Mouse (Mus musculus) mature B cell (primary cell): Measurements from ENCODE around the gene Ddx1.
"Not testable (repeated sequence)": the region's sequence is repeated elsewhere in the genome, so short reads cannot be mapped to it uniquely, and the experiment has no call there.

Source experiments
- in situ Hi-C: fragments of 300-500 bp; cut with MboI; formaldehyde crosslinking; loops from 2 replicates; pipeline ENCODE4 v1.14.3; 2019

Gene Ddx1

GRCm38 (mm10) chr12:13205733-13206132, 43.3 kb downstream of the Ddx1 start:
- in situ Hi-C loops = no loop called here

GRCm38 (mm10) chr12:13202322-13202721, 46.7 kb downstream of the Ddx1 start:
- in situ Hi-C loops = no loop called here

GRCm38 (mm10) chr12:13200576-13200975, 48.4 kb downstream of the Ddx1 start:
- in situ Hi-C loops = no loop called here

DNA sequence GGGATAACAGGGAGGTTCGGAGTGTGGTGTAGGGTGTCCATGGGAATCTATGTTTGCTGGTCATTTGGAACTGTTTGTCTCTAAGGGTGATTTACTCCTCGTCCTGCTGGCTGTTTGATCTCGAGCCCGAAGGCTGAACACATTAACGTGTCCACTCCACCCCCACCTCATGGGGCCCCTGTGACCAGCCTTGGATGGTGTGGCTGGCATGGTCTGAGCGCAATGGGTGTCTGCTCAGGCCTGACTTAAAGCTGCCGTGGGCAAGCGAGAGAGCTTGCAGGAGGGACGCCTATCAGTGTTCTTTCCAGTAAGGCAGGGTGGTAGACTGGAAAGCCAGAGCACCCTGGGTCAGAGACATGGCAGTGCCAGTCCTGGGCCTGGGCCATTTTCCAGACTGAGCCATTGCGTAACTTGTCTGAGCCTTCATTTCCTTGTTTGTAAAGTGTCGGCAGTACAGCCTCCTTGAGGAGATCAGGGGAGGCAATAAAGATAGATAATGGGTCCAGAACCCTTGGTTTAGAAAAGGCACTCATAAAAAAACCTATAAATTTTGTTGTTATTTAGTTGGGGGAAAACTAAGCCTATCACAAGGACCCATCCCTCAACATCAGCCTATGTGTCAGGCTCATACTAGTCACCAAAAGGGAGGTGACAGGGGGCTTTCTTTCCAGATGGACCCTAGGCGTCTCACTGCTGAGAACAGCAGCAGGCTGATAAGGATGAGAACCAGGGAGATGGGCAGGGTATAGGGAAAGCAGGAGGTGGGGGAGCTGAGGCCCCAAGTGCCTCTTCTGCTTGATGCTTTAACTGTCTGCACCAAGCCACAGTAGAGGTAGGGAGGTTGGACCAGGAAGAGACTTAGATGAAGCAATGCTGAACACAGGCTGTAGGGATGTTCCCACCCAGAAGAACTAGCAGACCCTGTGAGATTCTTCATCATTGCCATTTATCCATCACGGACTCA, 49.4 kb downstream of the Ddx1 start:
- in situ Hi-C loops = no loop called here

DNA sequence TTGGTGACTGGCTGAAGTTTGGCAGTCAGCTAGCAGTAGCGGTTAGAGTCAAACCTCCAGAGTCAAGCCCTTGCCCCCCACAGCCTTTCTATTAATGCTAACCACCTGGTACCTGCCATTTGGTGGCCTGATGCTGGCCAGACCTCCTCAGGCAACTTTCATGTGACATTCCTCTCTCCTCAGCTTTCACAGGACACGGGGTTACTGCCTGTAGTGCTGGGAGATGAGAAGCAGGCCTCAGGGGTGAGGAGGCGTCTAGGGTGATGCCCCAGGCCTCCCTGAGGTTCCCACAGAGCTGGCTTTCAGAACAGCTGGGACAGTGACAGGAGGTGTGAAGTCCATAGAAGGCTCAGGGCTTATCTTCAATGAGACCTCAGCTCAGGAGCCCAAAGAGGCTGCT, 50.9 kb downstream of the Ddx1 start:
- in situ Hi-C loops = no loop called here

GRCm38 (mm10) chr12:13196146-13196545, 52.9 kb downstream of the Ddx1 start:
- in situ Hi-C loops = no loop called here

DNA sequence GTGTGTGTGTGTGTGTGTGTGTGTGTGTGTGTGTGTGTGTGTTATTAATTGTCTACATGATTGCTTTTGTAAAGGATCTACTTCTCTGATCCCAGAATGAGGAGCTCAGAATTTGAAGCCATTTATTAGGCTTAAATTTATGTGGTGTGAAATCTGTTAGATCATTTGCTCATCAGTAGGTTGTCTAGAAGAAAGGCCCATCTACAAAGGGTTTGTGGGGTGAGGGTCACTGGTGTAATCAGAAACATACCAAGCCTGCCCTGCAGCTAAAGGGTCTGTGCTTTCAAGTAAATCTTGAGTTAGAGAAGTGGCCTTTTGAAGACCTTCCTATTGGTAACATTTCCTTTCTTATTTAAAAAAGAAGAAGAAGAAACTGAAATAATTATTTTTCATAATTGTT, 53.5 kb downstream of the Ddx1 start:
- in situ Hi-C loops = no loop called here

DNA sequence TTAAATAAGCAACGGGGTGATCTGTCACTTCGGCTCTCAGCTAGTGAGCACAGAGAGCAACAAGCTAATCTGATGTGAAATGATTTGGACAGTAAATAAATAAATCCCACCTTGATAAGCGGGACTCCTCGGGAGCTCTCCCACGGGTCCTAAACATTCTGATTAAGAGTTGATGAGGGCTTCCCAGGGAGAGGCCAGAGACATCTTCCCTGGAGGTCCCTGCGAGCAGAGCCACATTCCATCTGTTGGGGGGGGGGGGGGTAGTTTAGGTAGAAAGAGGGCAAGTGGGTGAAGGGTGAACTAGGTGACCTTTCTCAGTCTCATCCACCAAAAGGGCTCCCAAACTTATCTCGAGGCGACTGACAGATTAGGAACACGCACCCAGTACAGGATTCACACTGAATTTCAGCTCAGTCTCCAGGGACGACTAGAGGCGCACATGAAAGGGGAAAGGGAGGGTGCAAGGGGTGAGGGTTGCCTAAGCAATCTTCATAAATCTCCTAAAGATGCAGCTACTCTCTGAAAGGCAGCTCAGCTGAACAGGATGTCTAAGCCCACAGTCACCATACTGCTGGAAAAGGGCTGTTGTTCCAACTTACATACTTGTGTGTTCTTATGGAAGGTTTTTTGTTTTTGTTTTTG, 60.8 kb downstream of the Ddx1 start:
- in situ Hi-C loops = no loop called here

DNA sequence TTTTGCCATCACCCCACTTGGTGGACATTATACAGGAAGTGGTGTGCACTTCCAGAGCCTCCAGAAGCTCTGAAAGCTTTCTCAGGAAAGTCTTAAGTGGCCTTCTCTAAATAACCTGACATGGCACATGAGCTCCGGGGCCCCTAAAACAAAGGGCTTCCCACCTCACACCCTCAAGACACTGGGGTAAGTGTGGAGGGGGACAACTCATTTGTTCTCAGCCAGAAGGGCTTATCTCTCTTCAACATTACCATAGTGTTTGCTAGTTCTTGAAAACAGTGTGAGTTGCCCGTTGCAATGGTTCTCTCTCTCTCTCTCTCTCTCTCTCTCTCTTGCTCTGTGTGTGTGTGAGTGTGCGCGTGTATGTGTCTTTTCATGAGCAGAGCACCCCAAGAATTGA, 62.8 kb downstream of the Ddx1 start:
- in situ Hi-C loops = no loop called here

DNA sequence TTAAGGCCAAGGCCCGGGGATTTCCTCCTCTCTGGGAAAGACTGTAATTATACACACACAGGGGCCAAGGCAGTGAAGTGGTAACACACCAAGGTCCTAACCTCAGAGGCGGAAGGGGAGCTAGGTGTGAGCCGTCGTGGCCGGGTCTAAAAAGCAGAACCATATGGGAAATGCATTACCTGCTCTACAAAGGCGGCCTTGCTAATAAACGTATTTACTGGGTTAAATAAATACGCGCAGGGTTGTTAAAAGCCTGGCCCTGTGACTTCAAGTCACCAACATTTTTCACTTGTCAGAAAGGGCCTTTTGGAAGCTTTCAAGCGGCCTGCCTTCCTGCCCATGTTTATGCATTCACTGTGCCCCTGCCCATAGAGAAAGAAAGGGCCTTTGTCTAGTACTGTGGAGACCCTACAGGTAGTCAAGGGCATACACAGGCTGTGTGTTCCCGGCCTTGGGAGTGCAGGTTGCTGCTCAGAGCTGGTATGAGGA, 64.1 kb downstream of the Ddx1 start:
- in situ Hi-C loops = no loop called here

- in situ Hi-C loops = not testable (repeated sequence)
Observed at GRCm38 (mm10) chr12:13184136-13184535, 64.9 kb downstream of the Ddx1 start.

DNA sequence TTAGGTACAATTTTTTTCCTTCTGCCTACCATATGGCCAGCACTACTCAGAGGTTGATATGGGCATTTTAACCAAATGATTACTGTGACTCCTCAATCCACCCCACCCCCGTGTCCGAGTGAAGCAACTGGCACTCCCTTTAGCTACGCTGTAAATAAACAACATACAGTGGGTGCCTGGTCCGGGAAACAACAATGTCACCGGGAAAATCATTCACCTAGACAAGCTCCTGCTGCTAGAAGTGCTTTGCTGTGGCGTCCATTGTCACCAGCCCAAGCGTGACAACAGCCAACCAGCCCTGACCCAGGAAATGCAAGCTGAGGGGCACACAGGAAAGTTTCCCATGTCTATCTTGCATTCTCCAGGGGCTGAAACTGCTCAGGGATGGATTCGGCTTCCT, 66.8 kb downstream of the Ddx1 start:
- in situ Hi-C loops = no loop called here

DNA sequence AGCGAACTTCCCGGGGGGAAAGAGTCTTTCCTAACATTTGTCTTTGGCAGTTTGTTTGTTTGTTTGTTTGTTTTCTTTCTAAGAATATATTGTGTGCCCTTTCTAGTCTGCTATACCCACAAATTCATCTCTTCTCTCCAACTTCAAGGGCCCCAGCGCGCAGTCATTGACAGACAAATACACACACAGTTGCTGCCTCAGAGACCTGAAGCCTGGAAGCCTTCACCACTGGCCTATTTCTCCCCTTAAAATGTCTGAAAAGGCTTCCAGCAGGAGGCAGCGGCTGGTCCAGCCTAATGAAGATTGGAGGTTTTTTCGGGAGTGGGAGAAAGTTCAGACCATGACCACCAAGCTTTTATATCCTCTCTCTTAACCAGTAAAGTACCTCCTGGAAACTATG, 67.3 kb downstream of the Ddx1 start:
- in situ Hi-C loops = no loop called here

GRCm38 (mm10) chr12:13180715-13181335, 68.2 kb downstream of the Ddx1 start:
- in situ Hi-C loops = no loop called here

GRCm38 (mm10) chr12:13180332-13180714, 68.7 kb downstream of the Ddx1 start:
- in situ Hi-C loops = no loop called here

- in situ Hi-C loops = no loop called here
Observed at GRCm38 (mm10) chr12:13177606-13178005, 71.4 kb downstream of the Ddx1 start.

DNA sequence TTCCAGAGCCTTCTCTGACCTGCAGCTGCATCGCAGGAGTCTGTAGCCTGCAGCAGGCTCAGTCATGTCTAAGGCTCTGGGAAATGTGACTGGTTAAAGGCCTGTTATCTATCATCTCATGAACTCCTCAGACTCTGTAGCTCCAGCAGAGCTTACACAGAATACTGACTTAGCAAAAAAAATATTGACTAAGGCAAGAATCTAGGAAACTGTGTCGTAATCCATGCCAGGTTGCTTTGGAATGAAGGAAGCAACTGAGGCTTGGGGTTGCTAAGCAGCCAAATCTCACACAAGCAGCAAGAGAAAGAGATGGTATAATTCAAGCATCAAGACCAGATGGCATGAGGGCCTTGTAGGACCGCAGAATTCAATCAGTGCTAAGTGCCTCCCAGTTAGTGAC, 72.1 kb downstream of the Ddx1 start:
- in situ Hi-C loops = no loop called here

GRCm38 (mm10) chr12:13176136-13176535, 72.9 kb downstream of the Ddx1 start:
- in situ Hi-C loops = no loop called here

- in situ Hi-C loops = no loop called here
Observed at GRCm38 (mm10) chr12:13174022-13174421, 75.0 kb downstream of the Ddx1 start.

GRCm38 (mm10) chr12:13168073-13168472, 80.9 kb downstream of the Ddx1 start:
- in situ Hi-C loops = no loop called here

- in situ Hi-C loops = no loop called here
Observed at GRCm38 (mm10) chr12:13167116-13167515, 81.9 kb downstream of the Ddx1 start.
